Mouse (Mus musculus): ENCODE data around the gene Eef1akmt2.
A peak's percentile ranks its signal among the peaks of the same experiment; 100 is the strongest.

Gene Eef1akmt2

GRCm38 (mm10) chr7:132810879-132811278 lies 41.6 kb downstream of the Eef1akmt2 start:
- ATAC-seq (ENCODE audit: low TSS enrichment), result peak; percentile 22

- ATAC-seq (ENCODE audit: low TSS enrichment), result peak; percentile 26
Measured at GRCm38 (mm10) chr7:132810368-132810767, 42.1 kb downstream of the Eef1akmt2 start.

- no peak for ATAC-seq (ENCODE audit: low TSS enrichment)
Measured at GRCm38 (mm10) chr7:132809721-132810120, 42.8 kb downstream of the Eef1akmt2 start.

- no peak for ATAC-seq (ENCODE audit: low TSS enrichment)
Measured at GRCm38 (mm10) chr7:132808841-132809682, 43.4 kb downstream of the Eef1akmt2 start.

GRCm38 (mm10) chr7:132808051-132808796 lies 44.2 kb downstream of the Eef1akmt2 start:
- no peak for ATAC-seq (ENCODE audit: low TSS enrichment)

GRCm38 (mm10) chr7:132806926-132807857 lies 45.3 kb downstream of the Eef1akmt2 start:
- ATAC-seq (ENCODE audit: low TSS enrichment), result peak; percentile 66

GRCm38 (mm10) chr7:132806286-132806685 lies 46.2 kb downstream of the Eef1akmt2 start:
- peak; percentile 3; the same call in 1 of the 2 replicates for ATAC-seq (ENCODE audit: low TSS enrichment)

GRCm38 (mm10) chr7:132804951-132805350 lies 47.5 kb downstream of the Eef1akmt2 start:
- no peak for ATAC-seq (ENCODE audit: low TSS enrichment)

GRCm38 (mm10) chr7:132804461-132804860 lies 48.0 kb downstream of the Eef1akmt2 start:
- no peak for ATAC-seq (ENCODE audit: low TSS enrichment)

GRCm38 (mm10) chr7:132803962-132804361 lies 48.5 kb downstream of the Eef1akmt2 start:
- no peak for ATAC-seq (ENCODE audit: low TSS enrichment)

GRCm38 (mm10) chr7:132803336-132803735 lies 49.1 kb downstream of the Eef1akmt2 start:
- ATAC-seq (ENCODE audit: low TSS enrichment), result no peak

GRCm38 (mm10) chr7:132802691-132803090 lies 49.8 kb downstream of the Eef1akmt2 start:
- ATAC-seq (ENCODE audit: low TSS enrichment), result no peak

GRCm38 (mm10) chr7:132802066-132802465 lies 50.4 kb downstream of the Eef1akmt2 start:
- ATAC-seq (ENCODE audit: low TSS enrichment), result no peak

- ATAC-seq (ENCODE audit: low TSS enrichment), result no peak
Measured at GRCm38 (mm10) chr7:132801509-132801908, 51.0 kb downstream of the Eef1akmt2 start.

- ATAC-seq (ENCODE audit: low TSS enrichment), result no peak
Measured at GRCm38 (mm10) chr7:132800868-132801267, 51.6 kb downstream of the Eef1akmt2 start.

GRCm38 (mm10) chr7:132799119-132800016 lies 53.1 kb downstream of the Eef1akmt2 start:
- peak; percentile 58 for ATAC-seq (ENCODE audit: low TSS enrichment)

- ATAC-seq (ENCODE audit: low TSS enrichment), result no peak
Measured at GRCm38 (mm10) chr7:132795141-132795540, 57.3 kb downstream of the Eef1akmt2 start.

- peak; percentile 6; the same call in 1 of the 2 replicates for ATAC-seq (ENCODE audit: low TSS enrichment)
Measured at GRCm38 (mm10) chr7:132793467-132793866, 59.0 kb downstream of the Eef1akmt2 start.

GRCm38 (mm10) chr7:132790447-132791219 lies 61.8 kb downstream of the Eef1akmt2 start:
- ATAC-seq (ENCODE audit: low TSS enrichment), result no peak

- ATAC-seq (ENCODE audit: low TSS enrichment), result peak; percentile 75
Measured at GRCm38 (mm10) chr7:132788826-132789225, 63.6 kb downstream of the Eef1akmt2 start.
